Mouse (Mus musculus): ENCODE measurements around the gene Bcl11b.

Gene Bcl11b

DNA sequence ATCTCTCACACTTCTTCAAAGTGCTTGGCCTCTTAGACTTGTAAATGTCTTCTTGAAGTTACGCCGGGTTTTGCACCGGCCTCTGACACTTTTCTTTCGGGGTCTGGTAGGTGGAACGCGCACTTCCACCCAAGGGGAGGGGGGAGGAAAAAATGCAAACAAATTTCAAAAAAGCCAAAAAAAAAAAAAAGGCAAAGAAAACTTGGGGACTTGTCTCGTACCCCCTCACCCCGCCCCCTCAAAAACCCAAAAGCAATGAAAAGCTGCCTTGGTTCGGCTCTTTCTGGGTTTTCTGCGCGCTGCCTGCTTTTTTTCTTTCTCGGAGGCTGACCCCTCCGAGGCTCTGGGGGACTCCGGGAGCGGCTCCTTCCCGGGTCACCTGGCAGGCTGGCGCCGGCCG lies at the start of gene Bcl11b:
Gene Bcl11b, minus strand, starts transcription at position 120 of the 400 bp plus-strand sequence.
- DNase-seq (ENCODE audit: low read depth): no peak

DNA sequence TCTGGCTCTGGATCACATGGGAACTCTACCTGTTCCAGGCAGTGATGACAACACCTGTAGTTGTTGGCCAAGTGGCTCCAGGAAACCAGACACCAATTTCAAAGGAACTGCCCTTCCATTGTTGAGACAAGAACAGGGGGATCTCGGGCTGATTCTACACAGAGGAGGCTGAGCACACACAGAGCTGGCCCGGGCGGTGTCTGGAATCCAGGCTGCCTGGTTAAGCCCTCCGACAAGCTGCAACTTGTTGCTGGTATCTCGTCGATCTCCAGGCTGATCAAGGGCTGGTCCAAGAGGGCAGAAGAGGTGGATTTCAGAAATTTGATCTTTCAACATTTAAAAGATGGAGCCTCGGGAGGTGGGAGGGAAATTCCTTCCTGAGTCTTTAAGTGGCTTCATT lies 47.6 kb upstream of the Bcl11b start:
- DNase-seq (ENCODE audit: low read depth): no peak

DNA sequence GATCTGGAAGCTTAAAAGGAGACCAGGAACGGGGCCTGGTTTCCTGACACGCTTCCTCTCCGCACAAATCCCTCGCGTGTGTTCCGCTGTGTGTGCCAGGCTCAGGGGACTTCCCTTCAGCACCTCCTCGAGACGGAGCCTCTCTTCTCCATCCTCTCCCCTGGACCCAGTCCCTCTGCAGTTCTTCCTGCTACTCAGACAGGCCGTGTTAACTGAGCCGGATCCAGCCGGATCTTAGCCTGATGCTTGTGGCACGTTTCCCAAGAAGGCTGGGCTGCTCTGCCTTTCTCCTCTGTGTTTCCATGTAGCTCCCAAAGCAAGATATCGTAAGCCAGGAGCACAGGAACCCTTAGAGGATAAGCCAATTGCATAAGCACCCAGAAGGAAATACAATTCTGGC lies 46.2 kb upstream of the Bcl11b start:
- DNase-seq (ENCODE audit: low read depth): no peak

DNA sequence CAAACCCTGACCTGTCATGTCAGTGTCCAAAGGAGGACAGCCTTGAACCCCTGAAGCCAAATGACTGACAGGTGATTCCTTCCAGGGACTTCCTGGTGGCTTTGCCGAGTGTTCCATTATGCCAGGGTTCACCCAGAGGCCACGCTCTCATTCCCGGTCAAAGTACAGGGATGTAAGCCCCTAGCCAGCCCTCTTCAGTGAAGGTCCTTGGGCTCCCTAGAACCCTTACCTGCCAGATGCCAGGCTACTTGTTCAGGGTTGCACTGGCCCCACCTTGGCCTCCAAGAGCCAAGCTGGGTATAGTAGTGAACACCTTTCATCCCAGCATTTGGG lies 38.8 kb upstream of the Bcl11b start:
- DNase-seq (ENCODE audit: low read depth): no peak

DNA sequence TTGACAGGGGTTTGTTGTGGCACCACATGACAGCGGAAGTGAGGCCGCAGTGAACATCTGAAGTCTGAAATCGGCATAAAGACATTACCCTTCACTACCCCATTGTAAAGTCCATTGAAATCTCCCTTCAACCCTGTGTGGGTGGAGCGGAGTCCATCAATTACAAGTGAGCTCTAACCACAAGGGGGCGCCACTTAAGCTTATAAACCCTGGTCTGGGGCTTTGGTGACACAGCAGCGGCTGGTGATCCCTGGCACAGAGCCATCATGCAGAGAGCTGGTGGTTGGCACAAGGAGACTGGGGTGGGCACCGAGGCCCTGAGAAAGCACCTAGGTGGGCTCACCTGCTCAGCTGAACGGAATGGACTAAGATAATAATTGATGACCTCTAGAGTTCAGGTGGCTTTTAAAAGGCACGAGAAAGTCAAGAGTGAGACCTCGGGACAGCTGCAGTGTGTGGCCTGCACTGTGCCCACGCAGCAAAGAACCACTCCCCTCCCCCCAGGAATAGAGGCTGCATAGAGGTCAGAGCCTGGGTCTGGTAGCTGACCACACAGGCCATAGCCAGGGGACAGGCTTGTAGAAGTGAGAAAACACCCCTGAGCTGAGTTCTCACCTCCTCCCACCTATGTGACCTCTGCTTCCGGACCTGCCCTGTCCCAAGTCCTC lies 38.3 kb upstream of the Bcl11b start:
- peak; percentile 16 for DNase-seq (ENCODE audit: low read depth)

DNA sequence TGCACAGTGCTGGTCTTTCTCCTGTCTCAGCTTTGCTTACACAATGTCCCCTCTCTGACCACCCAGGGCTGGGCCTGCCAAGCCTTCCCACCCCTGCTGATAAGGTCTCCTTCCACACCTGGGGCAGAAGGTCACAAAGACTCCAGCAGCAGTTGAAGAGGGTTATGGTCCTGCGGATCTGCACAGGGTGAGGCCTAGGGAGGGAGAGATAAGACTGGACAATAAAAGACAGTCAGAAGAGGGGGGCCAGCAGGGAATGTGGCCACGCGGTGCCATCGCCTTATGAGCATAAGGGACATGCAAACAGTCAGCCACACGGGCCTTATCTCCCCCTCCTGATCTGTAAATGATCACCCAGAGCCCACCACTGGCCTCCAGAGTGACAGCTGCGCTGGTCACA lies 34.0 kb upstream of the Bcl11b start:
- no peak for DNase-seq (ENCODE audit: low read depth)

DNA sequence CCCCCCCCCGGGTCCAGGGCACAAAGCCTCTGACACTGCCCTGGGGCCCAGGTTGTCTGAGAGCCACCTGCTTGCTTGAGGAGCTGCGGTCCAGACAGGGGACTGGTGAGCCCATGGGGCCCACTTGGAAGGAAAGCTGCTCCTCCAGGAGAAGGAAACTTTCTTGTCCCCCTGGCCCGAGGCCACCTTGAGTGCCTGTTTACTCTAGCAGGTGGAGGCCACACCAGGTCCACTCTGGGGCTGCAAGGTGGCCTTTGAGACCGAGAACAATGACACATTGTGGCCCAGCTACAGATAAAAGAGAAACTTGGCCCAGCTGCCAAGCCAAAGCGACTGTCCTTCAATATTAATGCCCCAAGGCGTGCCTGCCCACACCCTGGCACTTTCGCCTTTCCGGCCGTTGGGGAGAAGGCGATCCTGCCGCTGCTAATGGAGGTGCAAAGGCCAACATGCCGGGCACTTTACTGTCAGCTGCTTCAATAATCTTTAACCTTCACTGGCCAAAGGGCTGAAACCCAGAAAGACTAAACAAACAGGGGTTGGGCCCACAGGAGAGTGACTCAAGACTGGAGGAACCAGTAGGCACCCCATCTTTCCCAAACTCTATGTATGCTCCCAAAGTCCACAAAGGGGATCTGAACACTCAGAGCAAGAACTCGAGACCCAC lies 32.1 kb upstream of the Bcl11b start:
- DNase-seq (ENCODE audit: low read depth): no peak

DNA sequence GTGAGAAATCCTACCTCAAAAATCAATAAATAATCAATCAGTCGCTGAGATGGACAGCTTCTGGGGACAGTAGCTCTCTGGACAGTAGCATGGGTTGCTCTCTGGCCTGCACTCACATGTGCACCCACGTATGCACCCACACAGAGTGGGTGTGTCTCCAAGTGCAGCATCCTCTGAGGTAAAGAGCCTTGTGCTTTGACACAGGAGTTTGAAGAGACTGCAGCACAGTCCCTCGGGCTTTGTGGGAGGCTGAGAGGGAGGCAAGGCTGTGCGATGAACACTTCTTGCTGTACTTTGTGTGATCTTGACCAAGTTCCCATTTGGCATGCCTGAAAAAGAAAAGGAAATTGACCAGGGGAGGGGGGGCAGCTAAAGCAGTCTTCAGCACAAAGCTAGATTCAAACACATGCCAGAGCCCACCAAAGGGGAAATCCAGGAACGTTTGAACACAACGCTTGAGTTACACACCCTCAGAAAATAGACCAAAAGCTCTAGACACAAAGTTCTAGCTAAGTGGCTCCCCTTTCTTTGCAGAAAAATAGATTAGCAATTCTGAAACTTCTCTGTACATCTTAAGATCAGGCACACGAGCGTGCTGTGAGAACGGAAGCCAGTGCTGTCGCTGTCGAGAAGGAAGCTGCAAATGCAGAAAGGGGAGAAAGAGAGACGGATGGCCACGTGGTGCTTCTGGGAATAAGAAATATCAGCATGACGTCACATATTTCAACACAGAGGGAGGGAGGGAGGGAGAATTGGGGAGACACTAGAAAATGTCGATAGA lies 19.6 kb upstream of the Bcl11b start:
- no peak for DNase-seq (ENCODE audit: low read depth)

DNA sequence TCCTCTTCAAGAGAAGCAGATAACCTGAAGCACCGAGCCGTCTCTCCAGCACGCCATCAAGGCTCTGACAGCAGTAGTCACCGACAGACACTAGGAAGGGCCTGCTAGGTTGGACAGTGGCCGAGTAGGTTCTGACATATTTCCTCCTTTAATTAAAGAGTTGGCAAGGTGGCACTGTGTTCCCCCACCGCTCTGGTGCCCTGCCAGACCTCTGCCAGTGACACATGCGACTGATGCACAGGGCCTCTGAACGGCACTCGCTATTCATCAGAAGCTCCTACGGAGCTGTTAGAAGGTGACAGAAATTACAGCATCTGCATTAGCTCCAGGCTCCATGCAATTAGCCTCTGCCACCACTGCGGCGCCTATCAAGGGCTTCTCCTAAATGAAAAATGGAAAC lies 8.6 kb upstream of the Bcl11b start:
- no peak for DNase-seq (ENCODE audit: low read depth)

DNA sequence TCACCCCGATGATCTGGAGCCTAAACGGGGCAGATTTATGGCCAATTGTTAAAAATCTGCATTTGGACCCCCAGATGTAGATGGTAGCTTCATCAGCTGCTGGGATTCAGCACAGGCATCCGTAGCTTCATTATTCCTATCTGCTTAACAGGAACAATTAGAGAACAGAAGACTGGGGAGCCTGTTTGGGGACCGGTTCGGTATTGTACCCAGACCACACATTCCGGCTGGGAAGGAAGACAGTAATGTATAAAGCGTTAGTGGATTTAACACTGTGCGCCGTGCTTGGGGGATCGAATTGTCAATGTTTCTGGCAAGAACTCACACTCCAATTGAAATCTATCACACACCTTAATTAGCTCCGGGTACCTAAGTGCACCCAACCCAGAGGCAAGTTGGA lies 6.9 kb upstream of the Bcl11b start:
- no peak for DNase-seq (ENCODE audit: low read depth)

DNA sequence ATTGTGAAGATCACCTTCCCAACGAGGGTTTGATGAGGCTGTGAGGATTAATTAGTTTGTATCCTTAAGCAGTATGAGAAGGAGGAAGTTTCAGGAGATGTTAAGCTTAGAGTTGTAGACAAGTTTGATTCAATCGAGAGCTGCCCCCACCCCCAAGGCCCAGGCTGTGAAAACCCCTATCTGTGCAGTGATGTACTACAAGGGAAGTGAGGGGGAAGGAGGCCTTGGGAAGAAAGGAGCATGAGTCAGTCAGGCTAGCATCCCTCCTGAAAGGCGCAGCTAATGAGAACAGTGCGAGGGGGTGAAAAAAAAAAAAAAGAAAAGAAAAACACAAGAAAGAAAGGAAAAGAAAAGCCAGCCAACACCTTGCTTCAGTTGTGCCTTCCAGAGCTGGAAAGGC lies 5.8 kb upstream of the Bcl11b start:
- no peak for DNase-seq (ENCODE audit: low read depth)

DNA sequence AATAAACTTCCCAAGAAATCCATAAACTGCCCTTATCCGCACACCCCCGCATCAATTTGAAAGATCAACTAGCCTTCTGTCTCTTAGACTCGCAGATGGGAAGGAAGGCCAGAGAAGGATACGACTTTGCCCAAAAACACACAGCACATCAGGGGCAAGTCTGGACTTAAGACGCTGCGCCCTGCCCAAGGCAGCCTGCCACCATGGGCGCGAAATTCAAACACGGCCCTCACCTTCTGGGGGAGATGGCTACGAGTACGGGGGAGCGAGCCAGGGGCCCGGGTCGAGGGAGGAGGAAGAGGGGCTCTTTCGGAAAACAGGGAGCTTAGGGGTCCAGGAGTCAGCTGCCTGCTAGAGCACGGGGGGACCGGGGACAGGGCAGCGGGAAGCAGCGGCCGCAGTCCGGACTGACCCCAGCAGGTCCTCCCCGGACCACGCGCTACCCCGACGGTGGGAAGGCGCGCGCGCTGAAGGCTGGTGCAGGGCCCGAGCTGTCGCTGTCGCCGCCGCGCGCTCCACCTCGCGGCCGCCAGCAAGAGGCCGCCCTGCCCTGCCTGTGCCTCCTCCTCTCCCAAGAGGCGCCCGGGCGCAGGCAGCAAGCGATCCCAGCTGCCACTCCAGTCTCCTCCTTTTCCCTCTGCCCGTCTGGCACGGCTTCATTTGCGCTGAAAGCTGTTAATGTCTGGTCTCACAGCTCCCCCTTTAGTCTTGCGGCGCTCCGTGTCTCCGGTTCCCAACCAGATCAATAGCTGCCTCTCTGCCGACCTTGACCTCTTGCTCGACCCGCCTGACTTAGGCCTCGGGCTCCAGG lies 2.6 kb upstream of the Bcl11b start:
- DNase-seq (ENCODE audit: low read depth): peak; percentile 19

DNA sequence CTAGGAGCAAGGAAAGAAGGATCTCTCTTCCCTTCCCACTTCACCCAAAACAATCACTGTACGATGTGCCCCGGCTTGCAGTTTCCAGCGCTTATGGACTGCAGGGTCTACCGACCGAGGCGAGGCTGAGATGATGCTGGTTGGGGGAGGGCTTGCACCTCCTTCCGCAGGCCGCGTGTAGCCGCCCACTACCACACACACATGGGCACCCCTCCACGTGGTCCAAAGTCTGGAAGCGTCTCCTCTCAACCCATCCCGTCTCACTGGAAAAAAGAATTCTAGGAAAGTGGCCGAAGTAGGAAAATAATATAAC lies 2.0 kb upstream of the Bcl11b start:
- DNase-seq (ENCODE audit: low read depth): no peak

DNA sequence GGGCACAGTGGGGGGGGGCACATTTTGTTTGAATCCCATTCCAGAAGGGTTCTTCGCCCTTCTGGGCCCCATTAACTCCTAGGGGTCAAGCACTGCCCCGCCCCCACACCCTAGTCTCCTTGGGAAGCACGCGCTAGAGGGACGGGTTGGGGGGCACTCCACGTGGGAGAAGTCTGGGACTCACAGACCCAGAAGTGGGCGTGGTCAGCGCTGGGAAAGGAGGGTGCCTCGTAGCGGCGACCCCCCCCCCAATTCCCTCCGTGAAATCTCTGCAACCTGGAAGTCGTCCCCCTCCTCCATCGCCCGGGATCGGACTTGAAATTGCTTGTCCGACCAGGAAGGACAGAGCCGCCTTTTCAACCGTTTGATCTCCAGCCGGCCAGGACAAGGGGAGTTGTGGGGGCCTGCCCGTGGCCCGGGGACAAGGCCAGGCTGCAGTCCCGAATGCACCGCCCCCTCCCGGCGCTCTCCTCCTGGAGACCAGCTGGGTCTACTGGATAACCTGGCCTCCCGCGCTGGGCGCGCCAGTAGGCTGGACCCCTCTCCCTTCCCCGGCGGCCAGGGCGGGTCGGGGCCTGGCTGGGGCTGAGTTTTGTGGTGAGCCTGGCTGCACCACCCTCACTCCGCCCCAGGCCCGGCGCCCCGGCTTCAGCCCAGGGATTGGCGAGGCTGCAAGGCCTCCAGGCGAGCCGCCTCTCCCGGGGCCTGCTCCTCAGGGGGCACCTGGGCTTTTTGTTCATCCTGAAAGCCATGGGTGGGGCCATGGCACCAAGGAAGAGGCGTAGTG lies 1.5 kb upstream of the Bcl11b start:
- no peak for DNase-seq (ENCODE audit: low read depth)

DNA sequence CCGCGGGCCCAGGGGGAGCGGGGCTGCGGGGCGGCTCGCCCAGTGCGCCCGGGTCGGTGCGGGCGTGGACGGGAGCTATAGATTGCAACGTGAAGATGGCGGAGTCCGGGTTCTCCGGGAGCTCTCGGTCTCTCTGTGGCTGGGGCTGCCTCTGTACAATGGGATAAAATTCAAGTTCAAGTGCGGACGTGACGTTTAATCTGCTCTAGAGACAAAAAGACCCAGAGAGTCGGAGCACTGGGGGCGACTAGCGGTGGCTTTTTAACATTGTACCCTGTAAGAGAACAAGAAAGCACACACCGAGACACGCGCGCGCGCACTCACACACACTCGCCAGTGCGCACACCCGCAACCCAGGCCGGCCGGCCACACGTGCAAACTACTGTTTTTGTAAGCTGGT lies 526 bp upstream of the Bcl11b start:
- DNase-seq (ENCODE audit: low read depth): peak; percentile 38

DNA sequence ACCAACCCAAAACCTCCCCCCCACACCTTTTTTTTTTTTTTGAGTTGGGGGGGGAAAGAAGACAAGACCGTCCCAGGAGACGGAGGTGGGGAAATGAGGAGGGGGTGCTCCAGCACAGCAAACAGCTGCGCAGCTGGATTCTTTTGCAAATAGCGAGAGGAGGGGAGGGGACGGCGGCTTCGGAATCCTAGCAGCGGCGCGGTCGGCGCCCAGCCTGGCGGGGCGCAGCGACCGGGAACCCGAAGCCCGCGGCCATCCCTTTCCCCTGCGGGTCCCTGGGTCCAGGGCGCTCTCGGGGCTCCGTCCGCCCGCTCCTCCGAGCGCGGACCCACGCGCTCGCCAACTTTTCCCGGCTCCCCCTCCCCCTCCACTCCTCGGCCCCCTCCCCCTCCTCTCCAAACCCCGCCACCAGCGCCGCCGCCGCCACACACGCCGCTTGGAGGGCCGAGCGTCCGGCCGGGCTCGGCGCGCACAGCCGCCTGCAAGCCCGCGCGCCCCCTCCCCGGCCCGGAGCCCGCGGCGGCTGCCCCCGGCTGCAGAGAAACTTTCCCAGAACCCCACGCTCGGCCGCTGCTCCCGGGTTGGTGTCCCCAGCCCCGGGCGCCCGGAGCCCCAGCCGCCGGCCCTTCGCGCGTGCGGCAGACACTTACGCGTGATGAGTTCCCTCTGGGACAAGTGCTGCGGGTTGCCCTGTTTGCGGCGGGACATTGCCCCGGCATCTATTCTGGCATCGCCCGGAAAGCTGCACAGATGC lies 789 bp downstream of the Bcl11b start:
- no peak for DNase-seq (ENCODE audit: low read depth)

DNA sequence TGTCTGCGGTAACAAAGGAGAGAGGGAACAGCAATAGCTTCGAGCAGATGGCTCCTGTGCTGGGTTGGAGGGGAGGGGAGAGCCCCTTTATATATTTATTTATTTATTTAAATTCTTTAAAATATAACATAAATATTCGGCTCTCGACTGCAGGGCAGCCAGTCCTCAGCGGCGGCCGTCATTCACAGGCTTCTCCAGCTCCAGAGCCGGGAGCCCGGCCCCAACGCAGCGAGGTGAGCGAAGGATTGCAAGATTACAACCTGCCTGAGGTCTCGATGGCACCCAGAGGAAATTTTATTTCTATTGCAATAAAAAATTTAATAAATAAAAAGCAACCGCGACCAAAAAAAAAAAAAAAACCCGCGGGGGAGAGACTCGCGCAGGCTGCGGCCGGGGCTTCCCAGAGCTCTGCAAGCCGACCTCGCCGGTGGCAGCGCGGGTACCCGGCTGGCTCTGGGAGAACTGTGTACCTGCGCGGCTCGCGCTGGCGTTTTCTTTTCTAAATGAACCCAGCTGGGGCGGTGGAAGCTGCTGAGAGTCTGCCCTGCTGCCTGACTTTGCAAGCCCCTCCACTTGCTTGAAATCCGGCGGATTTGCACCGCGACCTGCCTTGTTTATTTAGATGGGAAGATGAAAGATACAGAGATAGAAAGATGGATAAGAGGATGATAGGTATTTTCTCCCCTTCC lies 1.6 kb downstream of the Bcl11b start:
- DNase-seq (ENCODE audit: low read depth): no peak

DNA sequence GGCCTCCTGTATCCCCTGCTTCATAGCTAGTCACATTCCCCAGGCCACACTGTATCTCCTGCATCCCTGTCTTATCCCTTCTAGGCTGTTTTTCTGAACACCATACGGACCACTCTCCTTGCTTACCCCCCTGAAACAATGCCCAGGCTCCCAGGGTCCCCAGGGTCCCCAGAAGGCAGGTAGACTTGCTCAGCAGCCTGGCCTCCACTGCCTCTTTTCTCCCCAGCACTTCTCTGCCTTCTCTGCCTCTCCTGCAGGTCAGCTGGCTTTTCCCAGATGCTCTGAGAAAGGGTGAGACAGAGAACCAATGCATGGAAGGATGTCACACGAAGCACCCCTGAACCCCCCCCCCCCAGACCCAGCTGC lies 2.7 kb downstream of the Bcl11b start:
- DNase-seq (ENCODE audit: low read depth): no peak

DNA sequence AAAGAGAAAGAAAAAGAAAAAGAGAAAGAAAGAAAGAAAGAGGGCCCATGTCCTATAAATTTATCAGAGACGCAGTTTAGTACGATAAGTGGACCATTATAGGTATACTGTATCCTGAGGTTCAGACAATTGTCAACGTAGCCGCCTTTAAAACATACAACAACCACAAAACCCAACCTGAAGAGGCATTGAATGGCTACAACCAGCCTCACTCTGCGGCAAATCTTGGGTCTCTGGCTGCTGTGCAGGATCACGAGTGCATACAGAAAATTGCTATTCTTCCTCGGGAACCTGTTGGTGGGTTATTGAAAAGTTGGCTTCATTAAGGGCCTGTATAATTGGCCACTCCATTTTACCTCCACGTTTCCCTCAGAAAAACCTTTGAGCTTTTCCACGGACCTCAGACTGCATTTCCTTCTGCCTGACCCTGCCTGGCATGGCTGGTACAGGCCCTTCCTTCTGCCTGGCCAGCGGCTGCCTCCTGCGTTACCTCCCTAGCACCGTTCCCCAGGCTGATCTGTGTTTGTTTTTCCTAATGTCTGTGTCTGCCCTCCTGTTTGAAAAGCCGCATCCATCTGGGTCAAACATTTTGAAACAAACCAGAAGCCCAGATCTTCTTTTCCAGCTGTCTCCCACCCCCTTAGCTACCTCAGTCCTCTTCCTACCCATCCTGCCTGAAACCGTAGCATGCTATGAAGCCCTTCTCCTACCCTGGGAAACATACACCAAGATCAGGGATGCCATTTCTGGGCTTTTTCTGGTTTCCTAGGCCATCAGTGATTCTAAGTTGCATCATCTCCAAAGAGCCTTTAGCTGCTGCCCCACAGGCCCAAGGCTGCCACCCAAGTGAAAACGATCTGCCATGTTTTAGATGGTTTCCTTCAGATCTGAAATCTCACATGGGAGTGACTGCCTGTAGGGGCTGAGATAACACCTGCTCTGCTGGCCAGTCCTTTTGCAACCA lies 3.4 kb downstream of the Bcl11b start:
- no peak for DNase-seq (ENCODE audit: low read depth)

DNA sequence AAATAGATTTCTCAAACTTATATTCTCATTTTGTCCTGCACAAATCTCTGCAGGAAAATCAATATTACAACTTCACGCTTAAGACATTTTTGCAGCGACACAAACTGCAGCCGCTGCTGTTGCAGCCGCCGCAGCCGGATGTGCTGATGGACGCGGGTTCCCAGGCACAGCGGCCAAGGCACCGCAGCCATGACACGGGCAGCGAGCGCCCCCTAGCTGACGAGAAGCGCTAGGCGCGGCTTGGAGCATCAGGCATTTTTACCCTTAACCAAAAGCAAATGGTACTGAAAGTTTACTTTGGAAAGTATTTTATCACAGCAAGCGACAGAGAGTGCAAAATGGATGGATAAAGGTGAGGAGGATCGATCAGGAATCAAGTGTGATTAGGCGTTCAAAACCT lies 4.7 kb downstream of the Bcl11b start:
- peak; percentile 22 for DNase-seq (ENCODE audit: low read depth)
